Mouse (Mus musculus) lung, adult 2 months (tissue): ENCODE results near the gene Tmigd3.

Source experiments
- CTCF ChIP-seq: fragments of 200-500 bp; IDR thresholded peaks from 2 replicates; pipeline ENCODE4 v1.5.1; 2011; ENCODE audit warnings: mild to moderate bottlenecking, low read length, control low read depth; ENCODE audit not compliant: insufficient read depth
- POLR2A ChIP-seq: fragments of 200-500 bp; IDR thresholded peaks from 2 replicates; pipeline ENCODE4 v1.6.1; 2011; ENCODE audit warnings: low read depth, mild to moderate bottlenecking, control low read depth, low read length, borderline replicate concordance; ENCODE audit errors: extremely low read depth

DNA sequence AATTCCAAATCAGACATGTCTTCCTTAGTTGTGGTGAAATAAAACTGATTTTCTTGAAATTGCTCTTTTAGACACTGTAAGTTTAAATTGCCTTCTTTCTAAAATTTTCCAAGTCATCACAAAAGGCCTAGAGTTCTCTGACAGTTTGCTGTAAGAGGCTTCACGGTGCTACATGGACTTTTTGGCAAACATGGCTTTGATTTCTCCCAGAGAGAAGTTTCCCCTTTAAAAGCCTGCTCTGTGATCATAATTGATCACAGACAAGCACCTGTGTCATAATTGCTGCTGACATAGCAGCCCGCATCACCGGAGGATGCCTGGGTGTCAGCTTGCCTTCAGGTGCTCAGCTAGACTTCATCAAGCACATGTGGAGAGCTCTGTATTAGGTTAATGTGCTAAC, at the start of gene Tmigd3, which contains the start of gene Adora3:
- TF ChIP-seq POLR2A (no peak), CTCF (no peak)
